Mouse (Mus musculus) lung, embryonic 15.5 days (tissue): ENCODE measurements at regions not wholly inside any gene's neighbourhood (a gene's known extent, or its start where the extent isn't known, plus 50 kb on each side); places are given as distances from the start of the nearest gene placed in this dataset.

Source experiments
- ATAC-seq: fragments of 200-750 bp; cut with Nextera tagmentation; 2 replicates; pipeline ENCODE4 v1.8.0; 2017; ENCODE audit warnings: moderate number of reproducible peaks, borderline replicate concordance; ENCODE audit not compliant: low FRiP score, low TSS enrichment; ENCODE audit errors: extremely low read depth
- H3K27ac ChIP-seq: fragments of 300-500 bp; sonication (generic); 2 replicates; pipeline ENCODE4 v1.5.1; 2015; ENCODE audit warnings: moderate library complexity, mild to moderate bottlenecking, inconsistent platforms
- H3K27me3 ChIP-seq: fragments of 300-500 bp; sonication (generic); 2 replicates; pipeline ENCODE4 v1.6.1; 2015; ENCODE audit warnings: inconsistent platforms
- H3K36me3 ChIP-seq: fragments of 300-500 bp; sonication (generic); 2 replicates; pipeline ENCODE4 v1.6.1; 2015; ENCODE audit warnings: inconsistent platforms
- H3K4me1 ChIP-seq: fragments of 300-500 bp; sonication (generic); 2 replicates; pipeline ENCODE4 v1.6.1; 2015; ENCODE audit warnings: inconsistent platforms
- H3K4me2 ChIP-seq: fragments of 300-500 bp; sonication (generic); 2 replicates; pipeline ENCODE4 v1.6.1; 2015; ENCODE audit warnings: inconsistent platforms, mild to moderate bottlenecking, moderate library complexity
- H3K4me3 ChIP-seq: fragments of 300-500 bp; sonication (generic); 2 replicates; pipeline ENCODE4 v1.5.1; 2015; ENCODE audit warnings: mild to moderate bottlenecking, inconsistent platforms
- H3K9ac ChIP-seq: fragments of 300-500 bp; sonication (generic); 2 replicates; pipeline ENCODE4 v1.6.1; 2015; ENCODE audit warnings: inconsistent platforms
- H3K9me3 ChIP-seq: fragments of 300-500 bp; sonication (generic); 2 replicates; pipeline ENCODE4 v1.6.1; 2016; ENCODE audit warnings: inconsistent platforms
- WGBS: fragments of 180-500 bp; shearing (Covaris S2); methylation state at CpG from one replicate; pipeline ENCODE4 v1.1.7; 2015; 5-methylcytosine and 5-hydroxymethylcytosine counted together

DNA sequence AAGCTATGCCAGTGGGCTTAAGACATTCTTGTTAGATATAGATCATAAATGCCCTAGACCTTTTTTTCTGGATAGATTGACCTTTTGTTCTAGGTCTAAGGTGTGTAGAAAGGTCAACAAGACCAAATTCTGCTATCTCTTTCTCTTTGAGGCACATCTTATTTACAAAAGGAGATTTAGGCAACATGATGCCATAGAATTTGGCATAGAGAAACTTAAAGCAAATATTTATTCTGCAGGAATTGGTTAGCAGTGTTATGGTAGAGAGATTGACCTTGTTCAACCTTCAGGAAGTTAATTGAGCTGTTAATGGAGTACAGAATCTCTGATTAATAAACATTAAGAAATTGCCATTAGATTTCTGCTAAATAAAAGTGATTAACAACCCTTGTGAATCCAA is 236.4 kb downstream of the Snx13 start:
- ATAC-seq: no peak
- H3K9me3 ChIP-seq: no peaks in the 10 kb centered on the region
- no peaks in the 10 kb centered on the region for H3K36me3 ChIP-seq
- no peak overlapping the region for H3K9ac ChIP-seq
- no peak overlapping the region for H3K4me3 ChIP-seq
- peaks cover 11% of the 10 kb centered on the region for H3K4me1 ChIP-seq
- no peaks in the 10 kb centered on the region for H3K27me3 ChIP-seq
- no peak overlapping the region for H3K4me2 ChIP-seq
- no peak overlapping the region for H3K27ac ChIP-seq

DNA sequence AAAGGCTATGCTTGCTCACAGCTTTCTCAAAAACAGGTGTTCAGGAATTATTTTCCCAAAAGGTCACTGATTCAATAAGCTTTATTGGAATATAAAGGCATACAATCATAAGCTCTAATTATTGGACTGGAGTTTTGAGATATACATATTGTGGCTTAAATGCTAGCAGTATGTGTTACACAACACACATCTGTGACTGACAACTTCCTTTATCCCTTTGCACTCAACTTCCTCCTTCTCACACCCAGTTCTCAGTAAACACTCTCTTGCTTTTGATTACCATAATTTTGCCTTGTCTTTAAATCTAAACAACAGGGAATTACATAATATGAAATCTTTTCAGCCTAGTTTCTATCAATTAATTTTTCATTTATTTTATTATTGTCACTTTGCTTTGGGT is 222.5 kb downstream of the Snx13 start:
- Histone ChIP-seq H3K9me3 (no peaks in the 10 kb centered on the region), H3K9ac (no peak overlapping the region), H3K36me3 (no peaks in the 10 kb centered on the region), H3K27ac (no peak overlapping the region), H3K4me3 (no peak overlapping the region), H3K27me3 (no peaks in the 10 kb centered on the region), H3K4me1 (no peaks in the 10 kb centered on the region; the same call in 1 of the 2 replicates), H3K4me2 (no peak overlapping the region)
- no peak for ATAC-seq

DNA sequence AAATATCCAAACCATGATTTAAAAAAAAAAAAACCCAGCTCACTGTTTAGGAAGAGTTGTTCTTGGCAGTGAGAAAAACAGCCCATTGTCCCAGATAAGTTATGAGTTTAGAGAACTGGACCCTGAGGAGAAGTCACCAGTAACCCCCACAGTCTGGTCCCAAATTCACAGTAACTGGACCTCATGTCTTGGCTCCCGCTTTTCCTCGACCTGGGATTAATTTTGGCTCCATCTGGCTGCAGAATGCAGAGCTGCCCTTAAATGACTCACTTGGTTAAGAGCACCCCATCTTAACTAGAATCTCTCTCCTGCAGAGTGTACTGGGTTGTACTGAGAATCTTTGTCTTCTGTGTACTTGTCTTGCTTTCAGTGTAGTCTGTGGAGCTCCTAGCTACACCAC is 221.0 kb downstream of the Snx13 start:
- no peaks in the 10 kb centered on the region; the same call in 1 of the 2 replicates for H3K4me1 ChIP-seq
- ATAC-seq: no peak
- H3K27me3 ChIP-seq: no peaks in the 10 kb centered on the region
- H3K9me3 ChIP-seq: no peaks in the 10 kb centered on the region
- H3K9ac ChIP-seq: no peak overlapping the region
- no peaks in the 10 kb centered on the region for H3K36me3 ChIP-seq
- no peak overlapping the region for H3K27ac ChIP-seq
- H3K4me3 ChIP-seq: no peak overlapping the region
- WGBS: 64% methylated on average over 2 of the region's 2 CpGs
- no peak overlapping the region for H3K4me2 ChIP-seq

DNA sequence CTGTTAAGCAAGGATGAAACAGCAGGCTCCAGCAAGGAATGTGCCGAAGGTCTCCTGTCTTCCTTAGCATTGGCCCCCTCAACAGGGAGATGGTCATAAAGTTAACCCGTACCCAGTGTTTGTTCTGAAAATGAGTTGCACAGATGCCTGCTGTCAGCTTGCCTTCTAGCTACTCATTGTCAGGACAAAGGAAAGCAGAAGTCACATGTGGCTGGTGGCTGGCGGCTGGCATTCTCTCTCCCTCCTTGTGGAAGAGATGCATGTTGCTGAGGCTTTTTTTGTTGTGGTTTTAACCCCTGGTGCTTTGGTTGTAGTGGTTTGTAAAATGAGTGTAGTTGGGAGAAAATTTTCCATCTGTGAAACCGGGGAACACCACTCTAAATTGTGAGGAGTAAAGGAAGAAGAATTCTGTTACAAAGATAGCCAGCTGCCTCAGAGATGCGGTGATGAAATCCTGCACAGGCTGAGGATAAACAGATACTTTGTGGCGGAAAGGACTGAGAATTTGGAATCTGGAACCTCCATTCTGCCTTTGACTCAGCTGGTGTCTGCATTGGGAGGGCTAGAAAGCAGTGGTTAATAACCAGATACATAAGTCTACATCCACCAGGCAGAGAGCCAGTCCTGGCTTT is 220.2 kb downstream of the Snx13 start:
- WGBS: 60% methylated on average over 6 of the region's 6 CpGs
- no peaks in the 10 kb centered on the region for H3K27me3 ChIP-seq
- no peaks in the 10 kb centered on the region; the same call in 1 of the 2 replicates for H3K4me1 ChIP-seq
- no peak overlapping the region for H3K27ac ChIP-seq
- no peaks in the 10 kb centered on the region for H3K9me3 ChIP-seq
- H3K9ac ChIP-seq: no peak overlapping the region
- no peak overlapping the region for H3K4me3 ChIP-seq
- H3K4me2 ChIP-seq: no peak overlapping the region
- H3K36me3 ChIP-seq: no peaks in the 10 kb centered on the region
- ATAC-seq: no peak

DNA sequence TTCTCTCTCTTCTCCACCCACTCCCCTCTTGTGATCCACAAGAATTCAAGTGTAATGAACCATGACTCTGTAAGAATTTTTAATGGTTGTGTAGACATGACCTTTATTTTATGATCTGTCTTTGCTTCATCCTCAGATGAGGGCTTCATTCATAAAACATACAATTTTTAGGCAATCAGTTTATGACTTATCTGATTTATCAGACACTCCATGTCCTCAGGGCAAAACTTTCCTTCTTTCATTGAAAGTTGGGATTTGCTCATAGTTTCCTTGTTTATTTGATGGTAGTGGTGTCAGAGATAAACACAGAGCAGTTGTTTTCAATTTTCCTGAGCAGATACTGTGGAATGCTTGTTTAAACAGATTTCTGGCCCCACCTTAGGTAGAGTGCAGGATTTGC is 212.8 kb downstream of the Snx13 start:
- Histone ChIP-seq H3K27me3 (no peaks in the 10 kb centered on the region), H3K4me3 (no peak overlapping the region), H3K36me3 (no peaks in the 10 kb centered on the region), H3K4me2 (no peak overlapping the region), H3K4me1 (0 out of 2 replicates have a peak, but pooled peaks cover 8% of the 10 kb centered on the region), H3K9me3 (no peaks in the 10 kb centered on the region), H3K27ac (no peak overlapping the region), H3K9ac (no peak overlapping the region)
- ATAC-seq: no peak

DNA sequence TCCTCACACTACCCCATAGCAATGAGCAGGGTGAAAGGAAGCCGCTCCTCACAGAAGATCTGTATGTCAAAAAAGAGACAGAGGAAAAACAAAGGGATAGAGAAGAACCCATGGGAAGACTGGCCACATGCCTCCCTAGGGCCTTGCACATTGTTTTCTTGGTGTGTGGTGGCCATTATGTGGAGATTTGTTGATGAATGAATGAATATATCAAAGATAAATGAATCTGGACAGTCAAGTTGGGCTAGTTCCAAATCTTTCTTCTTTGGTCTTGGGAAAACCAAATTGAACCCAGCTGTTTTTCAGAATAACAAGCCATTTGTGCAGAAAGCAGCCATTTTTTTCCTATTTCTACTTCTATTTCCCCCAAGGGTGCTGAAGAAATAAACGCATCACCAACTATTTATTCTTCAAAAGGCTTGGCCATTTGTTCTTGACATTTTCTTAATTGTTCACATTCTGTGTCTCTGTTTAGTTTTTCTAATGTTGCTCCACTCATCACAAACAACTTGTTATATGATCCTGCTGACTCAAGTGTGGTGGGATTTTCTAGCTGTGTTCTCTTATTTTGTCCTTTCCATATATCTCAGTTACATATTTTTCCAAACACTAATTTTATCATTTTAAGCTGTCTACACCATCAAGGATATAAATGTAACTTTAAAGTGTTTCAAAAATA is 208.9 kb downstream of the Snx13 start:
- H3K4me1 ChIP-seq: 0 out of 2 replicates have a peak, but pooled peaks cover 8% of the 10 kb centered on the region
- no peaks in the 10 kb centered on the region for H3K9me3 ChIP-seq
- H3K9ac ChIP-seq: no peak overlapping the region
- H3K27ac ChIP-seq: 0 out of 2 replicates have a peak overlapping the region, but pooled peaks have one; percentile 12
- H3K27me3 ChIP-seq: no peaks in the 10 kb centered on the region
- no peaks in the 10 kb centered on the region for H3K36me3 ChIP-seq
- ATAC-seq: peak; percentile 63; the same call in 1 of the 2 replicates
- WGBS: 61% methylated on average over 2 of the region's 2 CpGs
- no peak overlapping the region for H3K4me3 ChIP-seq
- H3K4me2 ChIP-seq: no peak overlapping the region

DNA sequence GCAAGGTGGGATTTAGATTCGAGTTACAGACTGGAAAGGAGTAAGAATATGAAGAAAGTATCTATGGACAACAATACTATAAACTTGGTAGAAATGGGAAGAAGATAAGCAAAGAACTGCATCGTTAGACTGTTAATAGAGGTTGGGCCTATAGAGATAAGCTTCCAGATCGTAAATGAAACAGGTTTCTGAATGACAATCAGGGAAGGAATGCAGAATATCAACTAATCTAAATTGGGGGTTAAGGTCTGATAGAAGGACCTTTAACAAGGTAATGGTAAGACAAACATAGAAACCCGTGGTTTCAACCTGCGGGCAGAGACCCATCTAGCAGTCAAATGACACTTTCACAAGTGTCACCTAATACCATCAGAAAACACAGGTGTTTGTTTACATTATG is 201.5 kb downstream of the Snx13 start:
- no peak overlapping the region for H3K9ac ChIP-seq
- no peaks in the 10 kb centered on the region for H3K27me3 ChIP-seq
- H3K36me3 ChIP-seq: no peaks in the 10 kb centered on the region
- peaks cover 4% of the 10 kb centered on the region; the same call in 1 of the 2 replicates for H3K4me1 ChIP-seq
- no peak for ATAC-seq
- no peak overlapping the region for H3K27ac ChIP-seq
- H3K4me2 ChIP-seq: no peak overlapping the region
- H3K4me3 ChIP-seq: no peak overlapping the region
- H3K9me3 ChIP-seq: no peaks in the 10 kb centered on the region
- 62% methylated on average over 5 of the region's 5 CpGs for WGBS

DNA sequence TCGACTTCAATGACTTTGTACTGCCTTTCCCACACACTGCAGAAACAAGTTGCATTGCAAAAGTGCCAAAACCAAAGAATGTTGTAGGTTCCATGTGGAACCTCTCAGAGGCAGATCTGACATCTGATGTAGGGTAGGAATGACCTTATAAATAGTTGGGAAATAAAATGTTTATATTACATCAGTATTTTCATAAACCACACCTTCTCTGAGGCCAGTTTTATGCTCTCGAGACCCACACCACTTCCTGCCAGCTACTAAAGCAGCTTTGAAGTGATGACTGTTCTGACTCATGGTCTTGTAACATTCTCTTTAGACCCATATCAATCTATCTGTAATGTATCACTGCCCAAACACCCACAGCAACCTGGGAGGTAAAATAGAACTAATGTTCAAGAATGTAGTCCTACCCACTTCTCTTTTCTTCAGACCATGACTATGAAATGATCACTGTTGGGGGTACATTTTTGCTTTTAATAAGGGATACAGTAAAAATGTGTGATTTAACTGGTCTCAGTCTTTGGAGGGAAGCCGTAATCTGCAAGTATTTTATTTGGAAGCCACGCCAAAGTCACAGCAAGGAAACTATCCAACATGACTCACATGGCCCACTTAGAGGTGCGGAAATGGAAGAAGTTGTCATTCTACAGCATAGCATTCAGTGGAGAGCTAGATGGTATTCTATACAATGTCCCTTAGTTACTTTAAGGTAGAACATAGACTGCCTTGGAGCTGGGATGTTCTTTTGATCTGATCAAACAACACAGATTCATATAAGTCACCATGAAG is 199.4 kb downstream of the Snx13 start:
- Histone ChIP-seq H3K4me1 (peaks cover 4% of the 10 kb centered on the region; the same call in 1 of the 2 replicates), H3K9ac (no peak overlapping the region), H3K4me2 (no peak overlapping the region), H3K27me3 (no peaks in the 10 kb centered on the region), H3K4me3 (no peak overlapping the region), H3K9me3 (no peaks in the 10 kb centered on the region), H3K36me3 (no peaks in the 10 kb centered on the region), H3K27ac (0 out of 2 replicates have a peak overlapping the region, but pooled peaks have one; percentile 6)
- WGBS: 47% methylated on average over 5 of the region's 5 CpGs
- ATAC-seq: peak; percentile 88

DNA sequence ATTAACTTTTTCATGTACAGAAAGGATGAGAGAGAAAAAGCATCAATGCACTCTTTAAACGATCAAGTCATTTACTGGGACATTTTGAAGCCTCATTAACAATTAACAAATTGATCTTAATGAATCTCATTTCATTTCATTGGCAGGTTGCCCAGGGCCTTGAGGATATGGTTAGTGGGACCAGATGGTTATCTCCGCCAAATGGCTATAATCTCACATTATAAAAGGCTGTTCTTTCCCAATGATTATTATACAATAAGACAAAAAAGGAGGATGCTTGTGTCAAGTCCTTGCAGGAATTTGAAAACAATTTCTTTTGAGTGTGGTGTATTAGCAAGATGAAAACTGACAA is 185.3 kb downstream of the Snx13 start:
- Histone ChIP-seq H3K9ac (no peak overlapping the region), H3K27me3 (no peaks in the 10 kb centered on the region), H3K36me3 (no peaks in the 10 kb centered on the region), H3K4me3 (no peak overlapping the region), H3K9me3 (no peaks in the 10 kb centered on the region), H3K4me1 (no peaks in the 10 kb centered on the region), H3K27ac (no peak overlapping the region), H3K4me2 (no peak overlapping the region)
- 66% methylated on average over 2 of the region's 2 CpGs for WGBS
- no peak for ATAC-seq

DNA sequence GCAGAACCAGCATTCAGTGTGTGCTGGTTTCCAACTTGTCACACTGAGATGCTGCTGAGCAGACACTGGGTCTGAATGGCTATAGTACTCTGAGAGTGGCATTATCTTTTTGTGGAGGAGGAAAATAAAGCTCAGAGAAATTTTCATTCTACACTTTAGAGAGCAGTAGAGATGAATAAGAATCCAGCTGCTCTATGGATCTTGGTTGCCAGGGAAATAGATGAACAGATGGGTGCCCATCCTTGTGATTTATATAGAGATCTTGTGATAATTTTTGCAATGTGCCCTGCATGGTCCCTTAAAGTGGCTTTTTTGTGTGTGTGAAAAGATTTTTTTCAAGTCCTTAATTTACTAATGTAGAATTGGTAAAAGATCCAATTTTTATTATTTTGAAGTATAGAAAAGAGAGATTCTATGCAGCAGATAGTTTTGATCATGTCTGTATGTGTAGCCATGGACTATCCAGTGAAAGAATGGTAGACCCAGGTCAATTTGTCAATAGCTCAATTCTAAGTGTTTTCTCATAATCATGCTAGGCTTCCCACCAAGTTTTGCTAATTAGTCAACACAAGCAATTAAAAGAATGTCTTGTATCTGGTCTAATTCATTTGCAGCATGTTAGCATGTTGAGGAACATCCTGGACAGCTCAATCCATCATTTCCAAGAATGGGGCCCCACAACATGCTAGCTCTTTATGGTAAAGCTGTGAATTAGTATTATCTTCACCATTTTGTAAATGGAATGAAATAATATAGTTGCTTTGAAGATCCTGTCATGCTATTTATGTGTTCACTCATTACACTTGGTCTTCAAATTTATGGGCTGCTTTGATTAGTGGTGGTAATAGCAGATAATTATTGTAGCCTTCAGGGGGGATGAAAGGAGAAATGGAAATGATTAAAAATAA is 184.7 kb downstream of the Snx13 start:
- H3K9me3 ChIP-seq: no peaks in the 10 kb centered on the region
- ATAC-seq: no peak
- no peaks in the 10 kb centered on the region for H3K36me3 ChIP-seq
- H3K9ac ChIP-seq: no peak overlapping the region
- no peak overlapping the region for H3K4me3 ChIP-seq
- H3K4me2 ChIP-seq: no peak overlapping the region
- H3K4me1 ChIP-seq: no peaks in the 10 kb centered on the region
- no peak overlapping the region for H3K27ac ChIP-seq
- no peaks in the 10 kb centered on the region for H3K27me3 ChIP-seq

DNA sequence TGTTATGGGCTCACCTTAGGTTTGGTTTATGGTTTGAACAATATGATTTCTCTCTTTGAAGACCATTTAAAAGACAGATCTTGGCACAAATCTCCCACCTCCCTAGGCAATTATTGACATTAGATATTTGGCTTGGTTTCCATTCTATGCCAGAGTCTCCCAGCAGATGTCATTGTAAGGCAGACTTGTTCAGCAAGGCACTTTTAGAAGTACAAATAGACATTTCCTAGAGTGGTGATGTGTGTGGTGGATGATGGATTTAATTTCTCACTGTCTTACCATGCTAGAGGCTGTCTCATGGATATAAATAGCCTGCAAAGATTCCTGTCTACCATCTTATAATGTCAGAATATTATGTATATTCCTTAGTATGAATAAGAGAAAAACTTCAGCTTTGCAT is 173.4 kb downstream of the Snx13 start:
- H3K9me3 ChIP-seq: no peaks in the 10 kb centered on the region
- H3K36me3 ChIP-seq: no peaks in the 10 kb centered on the region
- H3K4me3 ChIP-seq: no peak overlapping the region
- H3K4me1 ChIP-seq: no peaks in the 10 kb centered on the region
- no peaks in the 10 kb centered on the region for H3K27me3 ChIP-seq
- no peak overlapping the region for H3K4me2 ChIP-seq
- no peak overlapping the region for H3K9ac ChIP-seq
- ATAC-seq: no peak
- H3K27ac ChIP-seq: no peak overlapping the region
